ENCODE assay signal across 8 mouse cellular contexts in the genomic region with DNA sequence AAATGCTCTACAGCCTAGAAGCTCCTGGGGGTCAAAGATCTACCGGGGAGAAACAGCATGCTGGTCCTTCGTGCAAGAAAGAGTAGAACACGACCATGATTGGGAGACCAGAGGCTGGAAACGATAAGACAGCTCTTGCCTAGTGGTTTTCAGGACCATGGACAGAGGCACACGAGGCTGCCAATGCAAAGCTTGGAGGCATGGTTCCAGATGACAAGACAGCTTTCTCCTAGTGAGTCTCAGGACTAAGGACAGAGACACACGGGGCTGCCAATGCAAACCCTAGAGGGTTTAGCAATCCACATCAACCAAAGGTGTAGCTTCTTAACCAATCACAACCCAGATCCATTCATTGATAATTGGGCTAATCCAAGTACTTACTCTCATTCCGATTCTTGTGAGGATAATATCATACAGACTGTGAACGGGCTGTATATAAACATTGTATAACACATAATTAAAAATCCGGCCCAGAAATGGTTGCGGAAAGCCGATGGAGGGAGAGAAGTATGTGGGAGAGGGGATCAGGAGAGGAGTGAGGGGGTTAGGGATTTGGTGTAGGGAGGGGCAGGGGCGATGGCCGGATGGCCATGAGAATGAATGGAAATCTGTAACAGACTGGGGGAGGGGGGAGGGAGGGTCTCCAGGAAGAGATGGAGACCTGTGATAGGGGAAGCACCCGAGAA.
DNase-seq lines count a peak whose midpoint lies in the region; ATAC-seq and TF ChIP-seq lines count a peak whose summit lies in the region.

No protein-coding gene starts in this region.

- H3K36me3 ChIP-seq in hindbrain, embryonic 10.5 days: no peaks in the 10 kb centered on the region
- H3K36me3 ChIP-seq in hindbrain, embryonic 13.5 days: no peaks in the 10 kb centered on the region
- H3K36me3 ChIP-seq in G1E (replicated peaks): no peaks in the 10 kb centered on the region
- no peaks in the 10 kb centered on the region for H3K36me3 ChIP-seq in intestine, embryonic 16.5 days (ENCODE audit: control insufficient read depth, insufficient read depth, low read length)
- H3K36me3 ChIP-seq in lung, embryonic 16.5 days (ENCODE audit: control insufficient read depth, insufficient read depth, low read length): no peaks in the 10 kb centered on the region

- 52% methylated on average over 14 of the region's 14 CpGs for WGBS in hindbrain, embryonic 10.5 days
- WGBS in hindbrain, embryonic 13.5 days: 53% methylated on average over 14 of the region's 14 CpGs
- 50% methylated on average over 14 of the region's 14 CpGs for WGBS in intestine, embryonic 16.5 days
- WGBS in lung, embryonic 16.5 days: 43% methylated on average over 14 of the region's 14 CpGs

- H3K27ac ChIP-seq in hindbrain, embryonic 10.5 days: no peak overlapping the region
- no peak overlapping the region for H3K27ac ChIP-seq in hindbrain, embryonic 13.5 days
- H3K27ac ChIP-seq in intestine, embryonic 16.5 days (ENCODE audit: low read length): no peak overlapping the region
- no peak overlapping the region for H3K27ac ChIP-seq in lung, embryonic 16.5 days (ENCODE audit: low read length)

- H3K4me3 ChIP-seq in hindbrain, embryonic 10.5 days: no peak overlapping the region
- no peak overlapping the region for H3K4me3 ChIP-seq in hindbrain, embryonic 13.5 days
- H3K4me3 ChIP-seq in G1E (ENCODE audit: low read depth, low read length): no peak overlapping the region
- no peak overlapping the region for H3K4me3 ChIP-seq in intestine, embryonic 16.5 days (ENCODE audit: low read length)
- no peak overlapping the region for H3K4me3 ChIP-seq in lung, embryonic 16.5 days (ENCODE audit: low read length)

- no peaks in the 10 kb centered on the region for H3K27me3 ChIP-seq in hindbrain, embryonic 10.5 days (ENCODE audit: insufficient read depth, poor library complexity, severe bottlenecking)
- H3K27me3 ChIP-seq in hindbrain, embryonic 13.5 days: no peaks in the 10 kb centered on the region
- no peaks in the 10 kb centered on the region for H3K27me3 ChIP-seq in G1E (ENCODE audit: insufficient read depth, low read length)
- H3K27me3 ChIP-seq in intestine, embryonic 16.5 days (replicated peaks; ENCODE audit: control insufficient read depth, insufficient read depth, low read length): no peaks in the 10 kb centered on the region
- H3K27me3 ChIP-seq in lung, embryonic 16.5 days (ENCODE audit: control insufficient read depth, insufficient read depth, low read depth, low read length): no peaks in the 10 kb centered on the region

- TF ChIP-seq CTCF in G1E (IDR thresholded peaks at IDR 0.05; ENCODE audit: low read depth, low read length): no peak

- H3K9me3 ChIP-seq in hindbrain, embryonic 10.5 days: no peaks in the 10 kb centered on the region
- no peaks in the 10 kb centered on the region for H3K9me3 ChIP-seq in hindbrain, embryonic 13.5 days
- peaks cover 58% of the 10 kb centered on the region for H3K9me3 ChIP-seq in G1E (replicated peaks)
- no peaks in the 10 kb centered on the region for H3K9me3 ChIP-seq in intestine, embryonic 16.5 days (ENCODE audit: control insufficient read depth, low read length)
- no peaks in the 10 kb centered on the region for H3K9me3 ChIP-seq in lung, embryonic 16.5 days (ENCODE audit: control insufficient read depth, low read length)

- no peak overlapping the region for H3K4me2 ChIP-seq in hindbrain, embryonic 13.5 days
- H3K4me2 ChIP-seq in intestine, embryonic 16.5 days (ENCODE audit: low read depth, low read length): no peak overlapping the region
- no peak overlapping the region for H3K4me2 ChIP-seq in lung, embryonic 16.5 days (ENCODE audit: low read depth, low read length)

- no peak overlapping the region for H3K9ac ChIP-seq in hindbrain, embryonic 13.5 days
- H3K9ac ChIP-seq in intestine, embryonic 16.5 days (ENCODE audit: low read depth, low read length): no peak overlapping the region
- H3K9ac ChIP-seq in lung, embryonic 16.5 days (ENCODE audit: low read length): no peak overlapping the region

- peak; percentile 76 for DNase-seq in hindbrain, embryonic 10.5 days (ENCODE audit: low spot score)
- DNase-seq in G1E (ENCODE audit: low spot score): no peak
- DNase-seq in embryo, embryonic 9.5 days (ENCODE audit: extremely low spot score): peak; percentile 81
- peak; percentile 35 to 63 for DNase-seq in urinary bladder, postnatal 4 days (ENCODE audit: low spot score in 2 of 2)
- no peak for DNase-seq in cerebellum, adult 9-11 months

- H3K4me1 ChIP-seq in hindbrain, embryonic 10.5 days (replicated peaks): no peaks in the 10 kb centered on the region
- no peaks in the 10 kb centered on the region for H3K4me1 ChIP-seq in hindbrain, embryonic 13.5 days (replicated peaks)
- H3K4me1 ChIP-seq in G1E (ENCODE audit: insufficient read depth, low read depth, low read length): no peaks in the 10 kb centered on the region
- no peaks in the 10 kb centered on the region for H3K4me1 ChIP-seq in intestine, embryonic 16.5 days (ENCODE audit: control insufficient read depth, insufficient read depth, low read length)
- no peaks in the 10 kb centered on the region for H3K4me1 ChIP-seq in lung, embryonic 16.5 days (replicated peaks; ENCODE audit: control insufficient read depth, insufficient read depth, low read length)

- no peak for ATAC-seq in hindbrain, embryonic 13.5 days (ENCODE audit: low FRiP score)
- 0 out of 2 replicates have a peak, but pooled peaks have one; percentile 22 for ATAC-seq in G1E (ENCODE audit: extremely low read depth, insufficient number of reproducible peaks, low FRiP score, poor library complexity, severe bottlenecking)
- peak; percentile 80 for ATAC-seq in intestine, embryonic 16.5 days
- peak; percentile 78 for ATAC-seq in lung, embryonic 16.5 days (ENCODE audit: low read depth)

Comparison
In these comparisons a context has a peak if more than half of its experiments do, and no peak if none do; other contexts are left out.
1. DNase-seq: peak in hindbrain, embryonic 10.5 days (single experiment), embryo, embryonic 9.5 days (single experiment) and urinary bladder, postnatal 4 days (2 of 2); none in G1E (single experiment) and cerebellum, adult 9-11 months (single experiment).